Mouse (Mus musculus) neural tube, embryonic 15.5 days (tissue): ENCODE data around the gene Crabp2. TPM values are rescaled to one million over a fixed set of nuclear protein-coding genes. Genes with fewer than 3 reads are reported as not detected.

ENCODE experiments used
- polyA plus RNA-seq: library from polyadenylated mRNA; unstranded; fragments of >200 nt; fragmentation: Nextera tagmentation; extraction: Ambion mirVana; gene quantifications from 2 replicates; pipeline ENCODE4 v1.2.1, GENCODE M21; 2015

Crabp2 gene
- polyA plus RNA-seq, 1 experiment from 2014 or later = 81.1 TPM

Other genes with a start within 250 kb of the Crabp2 start
- gene Lrrc71, start 200.0 kb upstream of the Crabp2 start, polyA plus RNA-seq = 0.44 and 1.0 TPM in 2 replicates
- gene Ntrk1, start 153.5 kb upstream of the Crabp2 start, polyA plus RNA-seq = 41.2 and 50.1 TPM in 2 replicates
- 1.1 and 2.0 TPM in 2 replicates for gene Insrr, start 151.7 kb upstream of the Crabp2 start, polyA plus RNA-seq
- gene Pear1, start 124.4 kb upstream of the Crabp2 start, polyA plus RNA-seq = 9.1 and 13.4 TPM in 2 replicates
- 5.0 TPM in 1 of 2 replicates, not detected in the other for gene Sh2d2a, start 101.9 kb upstream of the Crabp2 start, polyA plus RNA-seq
- gene Prcc, start 63.1 kb upstream of the Crabp2 start, polyA plus RNA-seq = 16.2 and 17.5 TPM in 2 replicates
- 137 and 160 TPM in 2 replicates for gene Hdgf, start 42.3 kb upstream of the Crabp2 start, polyA plus RNA-seq
- gene Mrpl24, start 29.2 kb upstream of the Crabp2 start, polyA plus RNA-seq = 51.0 and 59.5 TPM in 2 replicates
- 21.6 and 31.7 TPM in 2 replicates for gene Isg20l2, start 18.4 kb upstream of the Crabp2 start, polyA plus RNA-seq
- gene Rrnad1, start 17.9 kb upstream of the Crabp2 start, polyA plus RNA-seq = 19.3 and 19.7 TPM in 2 replicates
- gene Nes, start 22.4 kb downstream of the Crabp2 start, polyA plus RNA-seq = 22.5 and 22.8 TPM in 2 replicates
- gene Bcan, start 51.6 kb downstream of the Crabp2 start, polyA plus RNA-seq = 127 and 139 TPM in 2 replicates
- 0.34 and 0.90 TPM in 2 replicates for gene Hapln2, start 78.9 kb downstream of the Crabp2 start, polyA plus RNA-seq
- 36.6 and 42.6 TPM in 2 replicates for gene Gpatch4, start 94.4 kb downstream of the Crabp2 start, polyA plus RNA-seq
- 155 and 159 TPM in 2 replicates for gene Naxe, start 109.8 kb downstream of the Crabp2 start, polyA plus RNA-seq
- 0.38 TPM in 1 of 2 replicates, not detected in the other for gene Ttc24, start 129.6 kb downstream of the Crabp2 start, polyA plus RNA-seq
- 2.8 and 4.9 TPM in 2 replicates for gene Iqgap3, start 133.3 kb downstream of the Crabp2 start, polyA plus RNA-seq
- gene Mef2d, start 193.7 kb downstream of the Crabp2 start, polyA plus RNA-seq = 14.3 and 20.3 TPM in 2 replicates